ENCODE assay signal across 12 mouse cellular contexts in the genomic region with DNA sequence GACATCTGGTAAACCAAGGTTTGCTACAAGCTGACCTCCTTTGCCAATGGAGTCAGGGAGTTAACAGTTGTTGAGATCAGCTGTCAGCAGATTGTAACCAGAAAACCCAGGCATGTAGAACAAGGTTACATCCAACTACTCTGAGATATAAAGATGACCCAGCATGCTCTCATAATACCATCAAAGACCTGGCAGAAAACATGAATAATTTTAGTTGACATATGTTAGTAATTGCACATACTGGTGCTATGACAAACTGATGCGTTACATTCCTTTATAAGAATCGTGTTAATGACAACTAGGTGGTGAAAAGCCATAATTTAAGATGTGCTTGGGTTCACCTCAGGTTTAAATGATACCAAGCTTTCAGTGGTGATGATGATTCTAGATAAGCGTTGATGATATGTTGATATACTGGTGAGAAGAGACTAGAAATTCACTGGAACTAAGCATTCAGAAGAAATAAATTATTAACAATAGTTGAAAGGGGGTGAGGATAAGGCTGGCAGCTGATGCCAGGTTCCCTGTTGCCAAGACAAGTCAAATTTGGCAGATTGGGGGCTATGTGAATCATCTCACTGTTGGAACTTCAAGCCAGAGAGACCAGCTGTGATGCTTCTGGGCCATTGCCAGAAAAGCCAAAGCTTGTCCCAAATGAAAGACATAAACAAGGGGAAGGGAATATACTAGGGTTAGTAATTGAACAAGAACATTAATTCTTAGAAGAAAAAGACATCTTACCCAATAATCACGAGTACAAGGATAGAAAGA.
DNase-seq lines count a peak whose midpoint lies in the region; ATAC-seq and TF ChIP-seq lines count a peak whose summit lies in the region.
"Had no signal": no experiment of that assay in that cellular context is flagged by ENCODE, and none has a peak within 500 bp of the region (broad histone marks: within the 10 kb centered on the region; RNA-seq: fewer than 3 reads in every experiment).

No protein-coding gene starts in this region.

- TF ChIP-seq CTCF in brain, embryonic 14.5 days (IDR thresholded peaks at IDR 0.05; ENCODE audit: borderline replicate concordance, extremely low read depth, insufficient read depth, insufficient read length) = no peak

- DNase-seq in hindbrain, embryonic 14.5 days (ENCODE audit: low spot score) = peak; percentile 58
- no peak for DNase-seq in hindbrain, embryonic 11.5 days (ENCODE audit: low spot score)
- DNase-seq in brain, embryonic 14.5 days (ENCODE audit: low read depth) = peak; percentile 76
- DNase-seq in cerebellum, postnatal 14 days = peak; percentile 77 to 82
- DNase-seq in layer of hippocampus, adult 9-10 months (ENCODE audit: low spot score) = peak; percentile 61
- DNase-seq: adrenal gland, postnatal 10 days; kidney, postnatal 14 days; liver, embryonic 13.5 days; thymus, postnatal 36 days had no signal

- no peak for TF ChIP-seq POLR2A in brain, embryonic 14.5 days (IDR thresholded peaks at IDR 0.05; ENCODE audit: borderline replicate concordance, extremely low read depth, insufficient read depth, insufficient read length, poor library complexity, severe bottlenecking)

- no peak overlapping the region for H3K9ac ChIP-seq in hindbrain, embryonic 14.5 days
- no peak overlapping the region for H3K9ac ChIP-seq in hindbrain, embryonic 11.5 days (ENCODE audit: low read depth, low read length)
- no peak overlapping the region for H3K9ac ChIP-seq in intestine, embryonic 16.5 days (ENCODE audit: low read depth, low read length)
- H3K9ac ChIP-seq: liver, embryonic 13.5 days had no signal

- WGBS in hindbrain, embryonic 14.5 days = 77% methylated on average over 4 of the region's 4 CpGs
- 83% methylated on average over 4 of the region's 4 CpGs for WGBS in hindbrain, embryonic 11.5 days
- 71% methylated on average over 4 of the region's 4 CpGs for WGBS in intestine, embryonic 16.5 days

- H3K36me3 ChIP-seq in hindbrain, embryonic 14.5 days (replicated peaks; ENCODE audit: control insufficient read depth, insufficient read depth) = no peaks in the 10 kb centered on the region
- H3K36me3 ChIP-seq in hindbrain, embryonic 11.5 days (ENCODE audit: control insufficient read depth, insufficient read depth, low read length) = no peaks in the 10 kb centered on the region
- H3K36me3 ChIP-seq in intestine, embryonic 16.5 days (ENCODE audit: control insufficient read depth, insufficient read depth, low read length) = no peaks in the 10 kb centered on the region
- H3K36me3 ChIP-seq: liver, embryonic 13.5 days had no signal

- H3K4me2 ChIP-seq in hindbrain, embryonic 14.5 days (replicated peaks) = no peak overlapping the region
- H3K4me2 ChIP-seq in hindbrain, embryonic 11.5 days (replicated peaks; ENCODE audit: low read depth, low read length) = no peak overlapping the region
- H3K4me2 ChIP-seq in intestine, embryonic 16.5 days (ENCODE audit: low read depth, low read length) = no peak overlapping the region
- H3K4me2 ChIP-seq: liver, embryonic 13.5 days had no signal

- H3K4me1 ChIP-seq in hindbrain, embryonic 14.5 days (replicated peaks; ENCODE audit: control insufficient read depth, insufficient read depth, low read length) = no peaks in the 10 kb centered on the region
- H3K4me1 ChIP-seq in hindbrain, embryonic 11.5 days (replicated peaks; ENCODE audit: control insufficient read depth, insufficient read depth, low read length) = no peaks in the 10 kb centered on the region
- no peaks in the 10 kb centered on the region for H3K4me1 ChIP-seq in intestine, embryonic 16.5 days (ENCODE audit: control insufficient read depth, insufficient read depth, low read length)
- H3K4me1 ChIP-seq: liver, embryonic 13.5 days had no signal

- no peaks in the 10 kb centered on the region for H3K9me3 ChIP-seq in hindbrain, embryonic 14.5 days (ENCODE audit: control insufficient read depth, low read length)
- H3K9me3 ChIP-seq in hindbrain, embryonic 11.5 days (ENCODE audit: control insufficient read depth, low read length) = no peaks in the 10 kb centered on the region
- H3K9me3 ChIP-seq in intestine, embryonic 16.5 days (ENCODE audit: control insufficient read depth, low read length) = no peaks in the 10 kb centered on the region
- H3K9me3 ChIP-seq: liver, embryonic 13.5 days had no signal

- H3K4me3 ChIP-seq in hindbrain, embryonic 14.5 days (replicated peaks; ENCODE audit: low read length) = no peak overlapping the region
- no peak overlapping the region for H3K4me3 ChIP-seq in hindbrain, embryonic 11.5 days (ENCODE audit: low read depth, low read length)
- no peak overlapping the region for H3K4me3 ChIP-seq in intestine, embryonic 16.5 days (ENCODE audit: low read length)
- H3K4me3 ChIP-seq: liver, embryonic 13.5 days had no signal

- no peaks in the 10 kb centered on the region for H3K27me3 ChIP-seq in hindbrain, embryonic 14.5 days (ENCODE audit: control insufficient read depth, insufficient read depth, low read length)
- H3K27me3 ChIP-seq in hindbrain, embryonic 11.5 days (ENCODE audit: control insufficient read depth, insufficient read depth, low read length) = no peaks in the 10 kb centered on the region
- H3K27me3 ChIP-seq in intestine, embryonic 16.5 days (replicated peaks; ENCODE audit: control insufficient read depth, insufficient read depth, low read length) = no peaks in the 10 kb centered on the region
- H3K27me3 ChIP-seq: liver, embryonic 13.5 days had no signal

- H3K27ac ChIP-seq in hindbrain, embryonic 14.5 days = no peak overlapping the region
- no peak overlapping the region for H3K27ac ChIP-seq in hindbrain, embryonic 11.5 days (ENCODE audit: low read depth, low read length)
- H3K27ac ChIP-seq in intestine, embryonic 16.5 days (ENCODE audit: low read length) = no peak overlapping the region
- H3K27ac ChIP-seq: liver, embryonic 13.5 days had no signal

- no peak; the same call in 1 of the 2 replicates for ATAC-seq in hindbrain, embryonic 14.5 days (ENCODE audit: low FRiP score)
- no peak for ATAC-seq in hindbrain, embryonic 11.5 days (ENCODE audit: low FRiP score)
- ATAC-seq in megakaryocyte, adult 5-6 weeks (ENCODE audit: poor library complexity, severe bottlenecking) = no peak
- ATAC-seq in intestine, embryonic 16.5 days = no peak
- ATAC-seq in granulocyte monocyte progenitor cell, adult 5-6 weeks (replicated peaks; ENCODE audit: poor library complexity, severe bottlenecking) = no peak
